Mouse (Mus musculus): ENCODE measurements around the gene Gm8206. TPM values are rescaled to one million over a fixed set of nuclear protein-coding genes. Genes with fewer than 3 reads are reported as not detected.
"Not testable (repeated sequence)": the region's sequence is repeated elsewhere in the genome, so short reads cannot be mapped to it uniquely, and the experiment has no call there.

The Gm8206 gene
- total RNA-seq (2014; fragmentation: Nextera tagmentation) (not detected in 2 replicates), total RNA-seq (2017) (0.30 TPM in 1 of 2 replicates, not detected in the other)

- not testable (repeated sequence) for ATAC-seq (replicated peaks; ENCODE audit: poor library complexity, severe bottlenecking)
Measured at GRCm38 (mm10) chr14:6093842-6094241, at the start of gene Gm8206. Gm8206 (minus strand) TSS chr14:6093942.

GRCm38 (mm10) chr14:6125707-6126106 lies 32.0 kb upstream of the Gm8206 start, which contains the start of gene Gm3476:
Gm3476 (minus strand) TSS chr14:6125807.
- ATAC-seq (replicated peaks; ENCODE audit: poor library complexity, severe bottlenecking): not testable (repeated sequence)

GRCm38 (mm10) chr14:6108272-6108925 lies 14.7 kb upstream of the Gm8206 start, which contains the start of gene Gm3468:
Gm3468 (minus strand) TSS chr14:6108665.
- peak; percentile 89 for ATAC-seq (replicated peaks; ENCODE audit: poor library complexity, severe bottlenecking)

- ATAC-seq (replicated peaks; ENCODE audit: poor library complexity, severe bottlenecking): not testable (repeated sequence)
Measured at GRCm38 (mm10) chr14:6107500-6107899, 13.8 kb upstream of the Gm8206 start.

- not testable (repeated sequence) for ATAC-seq (replicated peaks; ENCODE audit: poor library complexity, severe bottlenecking)
Measured at GRCm38 (mm10) chr14:6058167-6058566, 35.6 kb downstream of the Gm8206 start, which contains the start of gene Gm6337. Gm6337 (minus strand) TSS chr14:6058267.

- not testable (repeated sequence) for ATAC-seq (replicated peaks; ENCODE audit: poor library complexity, severe bottlenecking)
Measured at GRCm38 (mm10) chr14:5987136-5987535, 106.6 kb downstream of the Gm8206 start.

GRCm38 (mm10) chr14:5979037-5979436 lies 114.7 kb downstream of the Gm8206 start, which contains the start of gene Gm3453:
Gm3453 (minus strand) TSS chr14:5979137.
- ATAC-seq (replicated peaks; ENCODE audit: poor library complexity, severe bottlenecking): not testable (repeated sequence)

Other genes starting within 250 kb of the Gm8206 start
- gene Gm8237, start 213.6 kb downstream of the Gm8206 start, total RNA-seq (2014; fragmentation: Nextera tagmentation): not detected in 2 replicates
- not detected in 2 replicates for gene Gm8237, start 213.6 kb downstream of the Gm8206 start, total RNA-seq (2017)
- gene Gm3248, start 132.2 kb downstream of the Gm8206 start, total RNA-seq (2014; fragmentation: Nextera tagmentation): not detected in 2 replicates
- gene Gm3248, start 132.2 kb downstream of the Gm8206 start, total RNA-seq (2017): not detected in 2 replicates
- gene Gm3453, start 114.8 kb downstream of the Gm8206 start, total RNA-seq (2014; fragmentation: Nextera tagmentation): not detected in 2 replicates
- gene Gm3453, start 114.8 kb downstream of the Gm8206 start, total RNA-seq (2017): not detected in 2 replicates
- gene Gm6337, start 35.7 kb downstream of the Gm8206 start, total RNA-seq (2014; fragmentation: Nextera tagmentation): not detected in 2 replicates
- not detected in 2 replicates for gene Gm6337, start 35.7 kb downstream of the Gm8206 start, total RNA-seq (2017)
- gene Gm3468, start 14.7 kb upstream of the Gm8206 start, total RNA-seq (2014; fragmentation: Nextera tagmentation): 0.70 and 0.86 TPM in 2 replicates
- gene Gm3468, start 14.7 kb upstream of the Gm8206 start, total RNA-seq (2017): not detected in 2 replicates
- gene Gm3476, start 31.9 kb upstream of the Gm8206 start, total RNA-seq (2014; fragmentation: Nextera tagmentation): not detected in 2 replicates
- not detected in 2 replicates for gene Gm3476, start 31.9 kb upstream of the Gm8206 start, total RNA-seq (2017)
- gene Gm21560, start 125.3 kb upstream of the Gm8206 start, total RNA-seq (2014; fragmentation: Nextera tagmentation): not detected in 2 replicates
- gene Gm21560, start 125.3 kb upstream of the Gm8206 start, total RNA-seq (2017): not detected in 2 replicates
- gene Gm3411, start 193.3 kb upstream of the Gm8206 start, total RNA-seq (2014; fragmentation: Nextera tagmentation): not detected in 2 replicates
- gene Gm3411, start 193.3 kb upstream of the Gm8206 start, total RNA-seq (2017): not detected in 2 replicates
- gene Gm21103, start 210.9 kb upstream of the Gm8206 start, total RNA-seq (2014; fragmentation: Nextera tagmentation): not detected in 2 replicates
- not detected in 2 replicates for gene Gm21103, start 210.9 kb upstream of the Gm8206 start, total RNA-seq (2017)
- gene Gm3618, start 249.7 kb upstream of the Gm8206 start, total RNA-seq (2014; fragmentation: Nextera tagmentation): not detected in 2 replicates
- gene Gm3618, start 249.7 kb upstream of the Gm8206 start, total RNA-seq (2017): not detected in 2 replicates

Data from granulocyte monocyte progenitor cell, adult 5-6 weeks (primary cell).